Mouse (Mus musculus): ENCODE measurements at regions not wholly inside any gene's neighbourhood (a gene's known extent, or its start where the extent isn't known, plus 50 kb on each side); places are given as distances from the start of the nearest gene placed in this dataset. TPM values are rescaled to one million over a fixed set of nuclear protein-coding genes. Genes with fewer than 3 reads are reported as not detected.

GRCm38 (mm10) chr13:7093072-7093649, 444.6 kb upstream of the Pfkp start:
- peak; percentile 95 for ATAC-seq

GRCm38 (mm10) chr13:7090916-7091315, 442.3 kb upstream of the Pfkp start:
- Histone ChIP-seq H3K36me3 (ENCODE audit: control insufficient read depth, insufficient read depth, low read length) (no peaks in the 10 kb centered on the region), H3K27ac (ENCODE audit: low read length) (no peak overlapping the region), H3K9ac (ENCODE audit: low read depth, low read length) (no peak overlapping the region), H3K4me3 (ENCODE audit: low read length) (no peak overlapping the region), H3K4me1 (ENCODE audit: control insufficient read depth, insufficient read depth, low read length) (no peaks in the 10 kb centered on the region), H3K27me3 (replicated peaks; ENCODE audit: control insufficient read depth, insufficient read depth, low read length) (no peaks in the 10 kb centered on the region), H3K9me3 (ENCODE audit: control insufficient read depth, low read length) (no peaks in the 10 kb centered on the region), H3K4me2 (ENCODE audit: low read depth, low read length) (no peak overlapping the region)
- 85% methylated on average over 2 of the region's 2 CpGs for WGBS
- ATAC-seq, result no peak

More at GRCm38 (mm10) chr13:7093072-7093649, 444.6 kb upstream of the Pfkp start:
- Histone ChIP-seq H3K9ac (ENCODE audit: low read depth, low read length) (no peak overlapping the region), H3K4me2 (ENCODE audit: low read depth, low read length) (peak overlapping the region; percentile 6; the same call in 1 of the 2 replicates), H3K27ac (ENCODE audit: low read length) (no peak overlapping the region), H3K9me3 (ENCODE audit: control insufficient read depth, low read length) (no peaks in the 10 kb centered on the region), H3K27me3 (replicated peaks; ENCODE audit: control insufficient read depth, insufficient read depth, low read length) (no peaks in the 10 kb centered on the region), H3K4me1 (ENCODE audit: control insufficient read depth, insufficient read depth, low read length) (no peaks in the 10 kb centered on the region), H3K36me3 (ENCODE audit: control insufficient read depth, insufficient read depth, low read length) (no peaks in the 10 kb centered on the region), H3K4me3 (ENCODE audit: low read length) (no peak overlapping the region)
- WGBS, result 52% methylated on average over 11 of the region's 11 CpGs

DNA sequence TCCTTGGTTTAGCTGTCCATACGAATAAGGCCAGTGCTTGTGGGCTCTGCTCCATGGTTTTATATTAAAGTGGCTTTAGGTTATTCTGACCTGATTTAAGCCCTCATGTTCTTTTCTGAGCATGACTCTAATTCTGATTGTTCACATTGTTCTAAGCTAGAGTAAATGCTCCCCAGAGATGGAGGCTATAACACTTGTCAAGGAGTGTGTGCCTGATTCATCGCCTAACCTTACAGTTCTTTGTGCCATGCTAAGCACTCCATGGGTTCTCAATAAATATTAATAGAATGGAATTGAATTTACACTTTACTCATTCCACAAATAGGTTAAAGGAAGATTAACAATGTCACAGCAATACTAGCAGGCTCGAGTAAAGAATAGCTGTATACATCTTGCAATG, 417.6 kb upstream of the Pfkp start:
- no peaks in the 10 kb centered on the region for H3K27me3 ChIP-seq (replicated peaks; ENCODE audit: control insufficient read depth, insufficient read depth, low read length)
- ATAC-seq, result no peak
- 76% methylated on average over 3 of the region's 3 CpGs for WGBS
- H3K27ac ChIP-seq (ENCODE audit: low read length), result no peak overlapping the region
- no peaks in the 10 kb centered on the region for H3K4me1 ChIP-seq (ENCODE audit: control insufficient read depth, insufficient read depth, low read length)
- H3K4me2 ChIP-seq (ENCODE audit: low read depth, low read length), result no peak overlapping the region
- H3K9me3 ChIP-seq (ENCODE audit: control insufficient read depth, low read length), result no peaks in the 10 kb centered on the region
- H3K4me3 ChIP-seq (ENCODE audit: low read length), result no peak overlapping the region
- no peaks in the 10 kb centered on the region for H3K36me3 ChIP-seq (ENCODE audit: control insufficient read depth, insufficient read depth, low read length)
- no peak overlapping the region for H3K9ac ChIP-seq (ENCODE audit: low read depth, low read length)

- Histone ChIP-seq H3K4me2 (ENCODE audit: low read depth, low read length) (no peak overlapping the region), H3K9ac (ENCODE audit: low read depth, low read length) (no peak overlapping the region), H3K27ac (ENCODE audit: low read length) (no peak overlapping the region), H3K36me3 (ENCODE audit: control insufficient read depth, insufficient read depth, low read length) (no peaks in the 10 kb centered on the region), H3K9me3 (ENCODE audit: control insufficient read depth, low read length) (no peaks in the 10 kb centered on the region), H3K4me3 (ENCODE audit: low read length) (no peak overlapping the region), H3K27me3 (replicated peaks; ENCODE audit: control insufficient read depth, insufficient read depth, low read length) (no peaks in the 10 kb centered on the region), H3K4me1 (ENCODE audit: control insufficient read depth, insufficient read depth, low read length) (no peaks in the 10 kb centered on the region)
- no peak for ATAC-seq
- WGBS, result 56% methylated on average over 3 of the region's 3 CpGs
Observed at GRCm38 (mm10) chr13:7063717-7064116, 415.1 kb upstream of the Pfkp start.

GRCm38 (mm10) chr13:7057545-7057944, 409.0 kb upstream of the Pfkp start:
- Histone ChIP-seq H3K4me3 (ENCODE audit: low read length) (no peak overlapping the region), H3K9me3 (ENCODE audit: control insufficient read depth, low read length) (no peaks in the 10 kb centered on the region), H3K27me3 (replicated peaks; ENCODE audit: control insufficient read depth, insufficient read depth, low read length) (no peaks in the 10 kb centered on the region), H3K4me2 (ENCODE audit: low read depth, low read length) (no peak overlapping the region), H3K27ac (ENCODE audit: low read length) (no peak overlapping the region), H3K9ac (ENCODE audit: low read depth, low read length) (no peak overlapping the region), H3K4me1 (ENCODE audit: control insufficient read depth, insufficient read depth, low read length) (no peaks in the 10 kb centered on the region), H3K36me3 (ENCODE audit: control insufficient read depth, insufficient read depth, low read length) (no peaks in the 10 kb centered on the region)
- WGBS, result 50% methylated on average over 8 of the region's 8 CpGs
- no peak for ATAC-seq

Small RNA genes lying in the stretch of these regions (microRNA-seq; reads per million reads assigned to microRNA genes)
- not detected for gene Gm22689
